Mouse (Mus musculus): ENCODE measurements around the gene Arhgap40.

Arhgap40 gene

GRCm38 (mm10) chr2:158550067-158550466, 37.5 kb downstream of the Arhgap40 start:
- peak; percentile 88 for DNase-seq (ENCODE audit: low read depth, low spot score)

GRCm38 (mm10) chr2:158554366-158554765, 41.8 kb downstream of the Arhgap40 start:
- no peak for DNase-seq (ENCODE audit: low read depth, low spot score)

GRCm38 (mm10) chr2:158555252-158555651, 42.7 kb downstream of the Arhgap40 start:
- DNase-seq (ENCODE audit: low read depth, low spot score), result peak; percentile 42

DNA sequence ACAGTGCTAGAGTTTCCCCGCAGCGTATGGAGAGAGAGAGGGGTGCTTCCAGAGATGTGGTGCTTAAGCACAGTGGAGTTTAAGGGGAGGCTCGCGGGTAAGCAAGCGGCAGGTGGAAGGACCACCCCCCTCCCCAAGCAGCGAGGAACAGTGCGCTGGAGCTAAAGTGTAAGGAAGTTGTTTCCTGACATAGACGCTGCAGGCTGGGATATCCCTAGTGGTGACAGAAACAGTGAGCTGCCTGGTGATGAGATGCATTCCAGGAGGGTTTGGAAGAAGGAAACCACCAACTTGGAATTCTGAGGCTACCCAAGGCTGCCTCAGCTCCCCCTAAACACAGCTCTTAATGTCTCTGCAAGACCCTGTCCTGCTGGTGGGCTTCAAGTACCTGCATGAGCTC, 43.2 kb downstream of the Arhgap40 start:
- DNase-seq (ENCODE audit: low read depth, low spot score), result no peak

DNA sequence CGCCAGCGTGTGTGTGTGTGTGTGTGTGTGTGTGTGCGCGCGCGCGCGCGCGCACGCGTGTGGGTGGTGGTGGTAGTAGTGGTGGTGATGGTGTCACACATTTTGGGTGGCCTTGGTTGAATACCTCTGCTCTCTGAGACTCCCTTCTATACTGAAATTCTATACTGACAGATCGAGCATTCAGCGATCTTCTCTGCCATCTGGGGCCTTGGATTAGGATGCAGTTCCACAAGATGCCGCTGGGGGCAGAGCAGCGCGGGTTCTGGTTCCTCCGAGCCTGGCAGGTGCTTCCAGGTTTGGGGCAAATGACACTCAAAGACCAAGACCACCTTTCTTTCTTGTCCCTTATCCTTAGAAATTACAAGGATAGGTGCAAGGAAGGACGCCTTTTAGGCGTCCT, 43.6 kb downstream of the Arhgap40 start:
- DNase-seq (ENCODE audit: low read depth, low spot score), result peak; percentile 83

DNA sequence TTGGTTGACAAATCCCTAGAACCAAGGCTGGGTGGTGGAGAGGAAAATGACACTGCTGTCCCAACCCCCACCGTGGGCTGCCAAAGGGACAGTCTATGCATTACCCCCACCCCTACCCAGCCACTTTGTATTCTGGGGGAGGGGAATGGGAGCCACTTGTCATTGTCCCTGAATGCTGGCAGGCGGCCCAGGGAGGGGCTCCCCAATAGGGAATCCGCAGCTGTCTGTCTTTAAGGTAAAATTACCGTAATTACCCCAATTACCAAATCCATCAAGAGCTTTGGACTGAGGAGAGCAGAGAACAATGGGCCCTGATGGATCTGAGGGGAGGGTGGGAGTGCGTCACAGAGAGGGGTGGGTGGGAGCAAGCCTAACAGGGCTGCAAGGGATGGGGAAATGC, 44.2 kb downstream of the Arhgap40 start:
- DNase-seq (ENCODE audit: low read depth, low spot score), result no peak

DNA sequence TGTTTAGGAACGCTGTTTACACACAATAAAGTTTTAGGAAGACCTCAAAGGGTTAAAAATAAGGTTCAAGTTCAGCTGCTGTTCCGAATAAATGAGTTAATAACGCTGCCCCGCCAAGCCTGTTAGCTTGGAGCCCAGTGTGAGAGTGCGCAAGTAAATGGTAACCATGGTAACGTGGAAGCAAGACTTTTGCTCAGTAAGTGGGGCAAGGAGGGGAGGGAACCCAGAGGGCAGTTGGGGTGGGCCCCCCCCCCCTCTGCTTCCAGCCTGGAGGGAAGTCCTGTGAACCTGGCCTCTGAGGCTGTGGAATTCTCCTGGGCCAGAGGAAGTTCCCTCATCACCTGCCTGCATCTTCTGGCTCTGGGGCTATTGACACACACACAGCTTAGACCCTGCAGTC, 47.3 kb downstream of the Arhgap40 start:
- no peak for DNase-seq (ENCODE audit: low read depth, low spot score)

DNA sequence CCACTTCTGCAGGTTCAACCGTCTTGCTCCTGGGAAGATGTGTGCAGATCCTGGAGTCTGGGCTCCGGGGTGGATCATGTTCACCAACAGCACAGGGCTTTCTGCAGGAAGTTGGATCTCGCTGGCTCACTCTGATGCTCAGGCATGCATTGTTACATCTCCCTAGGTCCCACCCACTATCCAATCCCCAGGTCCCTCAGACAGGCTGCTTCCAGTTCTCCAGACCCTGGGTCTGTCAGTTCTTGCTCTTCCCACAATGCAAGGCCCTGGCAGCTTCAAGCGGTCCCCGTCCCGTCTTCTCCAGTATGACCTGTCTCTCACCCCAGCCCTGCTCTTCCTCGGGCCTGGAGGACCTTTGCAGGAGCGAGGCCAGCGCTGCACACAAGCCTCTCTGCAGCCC, 48.2 kb downstream of the Arhgap40 start:
- no peak for DNase-seq (ENCODE audit: low read depth, low spot score)

DNA sequence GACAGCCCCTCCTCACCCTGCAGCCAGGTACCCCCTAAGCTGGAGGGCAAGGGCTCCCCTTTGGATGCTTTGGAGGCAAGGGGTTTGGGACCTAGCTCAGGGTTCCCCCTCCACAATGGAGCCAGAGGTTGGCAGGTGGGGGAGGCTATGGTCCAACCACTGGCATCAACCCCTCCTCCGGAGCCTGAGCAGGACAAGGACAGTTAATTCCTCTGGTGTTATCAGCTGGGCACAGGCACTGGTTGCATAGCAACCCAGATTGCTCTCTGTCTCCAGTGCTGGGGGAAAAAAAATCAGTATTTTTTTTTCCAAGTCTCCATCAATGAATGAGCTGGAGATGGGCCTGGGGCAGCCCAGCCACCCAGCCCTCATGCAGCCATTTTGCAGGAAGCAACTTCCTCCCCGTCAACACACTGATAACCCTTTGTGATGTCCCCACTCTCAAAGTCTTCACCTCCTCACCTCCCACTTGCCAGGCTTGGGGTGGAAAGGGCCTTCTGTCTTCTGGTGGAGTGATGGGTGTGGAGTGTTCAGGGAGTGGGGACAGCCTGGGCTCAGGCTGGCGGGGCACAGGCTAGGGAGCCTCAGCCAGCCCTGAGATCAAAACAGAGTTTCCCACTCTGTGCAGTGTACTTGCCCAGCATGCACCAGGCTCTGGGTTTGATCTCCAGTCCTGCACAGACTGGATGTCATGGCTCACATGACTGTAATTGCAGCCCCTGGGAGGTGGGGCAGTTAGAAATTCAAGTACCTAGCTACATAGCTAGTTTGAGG, 49.0 kb downstream of the Arhgap40 start:
- no peak for DNase-seq (ENCODE audit: low read depth, low spot score)

- DNase-seq (ENCODE audit: low read depth, low spot score), result peak; percentile 54
Observed at GRCm38 (mm10) chr2:158570421-158571081, 58.0 kb downstream of the Arhgap40 start.

- DNase-seq (ENCODE audit: low read depth, low spot score), result no peak
Observed at GRCm38 (mm10) chr2:158579979-158580378, 67.4 kb downstream of the Arhgap40 start.

DNA sequence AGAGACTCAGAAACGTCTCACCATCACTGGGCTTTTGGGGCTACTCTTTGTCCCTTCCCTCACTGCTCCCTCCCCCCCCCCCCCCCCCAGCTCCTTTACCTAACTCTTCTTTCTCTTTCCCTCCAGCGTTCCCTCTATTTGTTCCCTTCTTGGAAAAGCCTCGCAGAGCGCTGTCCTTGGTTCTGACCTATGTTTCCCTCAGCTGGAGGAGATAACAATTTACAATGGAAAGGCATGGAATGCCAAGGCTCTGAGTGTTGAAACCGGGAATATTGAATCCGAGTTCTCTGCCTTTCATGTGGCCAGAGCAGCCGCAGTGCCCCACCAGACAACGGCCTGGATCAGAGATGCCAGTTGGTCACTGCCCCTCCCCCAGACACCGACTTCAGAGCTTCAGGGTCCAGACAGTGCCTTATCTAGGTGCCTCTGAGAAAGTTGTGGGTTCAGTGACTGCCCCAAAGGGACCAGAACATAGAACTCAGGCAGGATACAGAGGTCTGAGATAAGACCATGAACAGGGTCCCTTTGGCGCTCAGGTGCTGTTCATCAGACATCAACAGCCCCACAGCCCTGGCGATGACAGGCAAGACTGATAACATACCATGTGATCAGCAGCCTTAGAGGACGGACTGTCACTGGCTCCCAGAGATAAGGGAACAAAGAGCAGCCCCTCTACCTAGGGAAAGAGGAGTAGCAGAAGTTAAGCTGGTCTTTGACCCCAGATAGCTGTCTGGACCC, 72.2 kb downstream of the Arhgap40 start:
- DNase-seq (ENCODE audit: low read depth, low spot score), result no peak

DNA sequence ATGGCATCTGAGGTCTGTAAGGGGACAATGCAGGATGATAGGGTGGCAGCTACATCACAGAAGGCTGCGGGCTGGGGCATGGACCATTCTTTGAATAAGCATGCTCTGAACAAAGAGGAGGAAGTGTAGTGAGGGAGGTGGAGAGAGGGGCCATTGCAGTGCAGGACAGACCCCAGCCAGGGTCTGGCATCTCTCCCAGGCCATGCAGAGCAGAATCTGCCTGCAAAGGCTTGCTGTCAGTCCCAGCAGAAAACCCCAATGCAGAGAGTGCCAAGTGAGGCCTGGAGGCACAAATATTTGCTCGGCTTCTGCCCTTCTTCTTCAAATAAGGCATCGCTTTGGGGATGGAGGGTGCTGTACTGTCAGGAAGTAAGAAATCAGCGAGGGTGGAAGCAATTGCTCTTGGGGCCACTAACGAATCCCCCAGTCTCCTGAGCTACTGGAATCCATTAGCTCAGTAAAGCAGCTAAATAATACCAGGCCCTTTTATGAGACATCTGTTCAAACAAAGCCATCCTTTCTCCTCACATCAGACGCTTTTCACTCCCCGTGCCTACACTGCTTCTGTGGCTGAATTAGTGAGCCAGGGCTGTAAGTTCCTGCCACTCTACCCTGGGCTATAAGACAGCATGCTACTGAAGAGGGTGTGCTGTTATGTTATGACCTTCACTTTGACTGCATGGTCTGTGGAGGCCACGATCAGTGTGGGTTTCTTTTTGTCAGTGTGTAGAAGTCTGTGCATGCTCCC, 76.1 kb downstream of the Arhgap40 start:
- DNase-seq (ENCODE audit: low read depth, low spot score), result no peak

DNA sequence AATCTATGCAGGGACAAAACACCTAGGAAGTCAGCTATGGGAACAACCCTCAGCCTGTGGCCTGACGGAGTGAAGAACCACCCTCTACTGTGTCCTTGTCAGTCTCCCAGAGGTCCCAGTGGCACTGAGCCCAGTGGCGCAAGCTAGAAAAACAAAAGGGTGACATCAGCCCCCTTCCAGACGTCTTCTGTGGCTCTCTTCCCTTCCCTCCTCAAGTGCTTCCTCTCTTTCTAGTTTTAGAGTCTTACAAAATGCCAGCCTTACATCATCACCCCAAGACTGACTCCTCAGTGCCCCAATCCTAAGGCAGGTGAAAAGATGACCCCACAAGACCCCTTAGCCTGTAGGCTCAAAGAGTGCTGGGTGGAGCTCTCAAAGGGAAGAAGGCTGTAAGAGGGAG, 77.9 kb downstream of the Arhgap40 start:
- no peak for DNase-seq (ENCODE audit: low read depth, low spot score)

- no peak for DNase-seq (ENCODE audit: low read depth, low spot score)
Observed at GRCm38 (mm10) chr2:158591286-158591685, 78.7 kb downstream of the Arhgap40 start.

GRCm38 (mm10) chr2:158593371-158593770, 80.8 kb downstream of the Arhgap40 start:
- no peak for DNase-seq (ENCODE audit: low read depth, low spot score)

GRCm38 (mm10) chr2:158595103-158595502, 82.5 kb downstream of the Arhgap40 start:
- DNase-seq (ENCODE audit: low read depth, low spot score), result no peak

DNA sequence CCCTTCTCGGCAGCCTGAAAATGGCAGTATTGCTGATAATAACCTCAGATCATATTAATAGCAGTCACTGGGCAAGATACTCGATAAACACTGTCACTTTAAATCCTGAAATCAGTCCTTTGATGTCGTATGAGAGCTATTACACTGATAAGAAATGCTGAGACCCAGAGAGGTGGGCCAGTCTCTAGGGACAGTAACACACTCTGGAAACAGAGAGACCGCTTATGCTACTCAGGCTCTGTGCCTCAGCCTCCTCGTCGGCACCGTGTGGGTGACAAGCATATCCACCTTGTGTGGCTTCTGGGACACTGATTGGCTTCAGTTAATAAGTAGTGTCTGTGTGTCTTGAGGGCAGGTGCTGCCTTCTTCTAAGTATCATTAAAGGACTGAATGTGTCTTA, 83.0 kb downstream of the Arhgap40 start:
- no peak for DNase-seq (ENCODE audit: low read depth, low spot score)

GRCm38 (mm10) chr2:158596803-158597202, 84.2 kb downstream of the Arhgap40 start:
- DNase-seq (ENCODE audit: low read depth, low spot score), result no peak

All from CD4-positive, CD25-positive, alpha-beta regulatory T cell, adult 2 months (primary cell).